Mouse (Mus musculus) megakaryocyte, embryonic 14.5 days (primary cell): ENCODE measurements around the gene Mblac1.

ENCODE experiments used
- FLI1 ChIP-seq: IDR thresholded peaks from 2 replicates; pipeline ENCODE4 v1.6.1; 2012; ENCODE audit warnings: low read length, inconsistent platforms, mixed read lengths
- GATA1 ChIP-seq: IDR thresholded peaks from 3 replicates; pipeline ENCODE4 v1.6.1; 2012; ENCODE audit warnings: mixed read lengths, low read length, inconsistent platforms, borderline replicate concordance

DNA sequence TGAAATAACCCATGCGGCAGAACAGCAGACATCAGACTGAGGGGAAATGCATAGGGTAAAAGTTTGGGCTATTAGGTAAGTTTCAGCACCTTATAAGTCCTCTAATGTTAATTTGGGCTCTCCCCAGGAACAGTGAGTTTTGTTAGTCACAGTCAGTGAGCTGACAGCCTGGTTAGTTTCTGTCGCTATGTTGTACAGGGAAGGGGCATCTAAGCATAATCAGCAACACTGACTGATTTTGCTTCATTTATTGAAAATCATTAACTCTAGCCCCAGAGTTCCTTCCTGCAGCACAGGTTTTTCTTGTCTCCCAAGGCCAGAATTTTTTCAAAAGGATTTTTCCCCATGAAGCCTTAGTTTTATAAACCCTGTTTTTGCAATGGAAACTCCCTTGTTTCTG is 39.7 kb downstream of the Mblac1 start:
- TF ChIP-seq GATA1 (no peak), FLI1 (no peak)
